Mouse (Mus musculus): ENCODE data around the gene Ccr7. TPM values are rescaled to one million over a fixed set of nuclear protein-coding genes. Genes with fewer than 3 reads are reported as not detected.
A peak's percentile ranks its signal among the peaks of the same experiment; 100 is the strongest.

Ccr7 gene
- total RNA-seq, 2 experiments from 2014 or later = 0.14 to 0.23 TPM

GRCm38 (mm10) chr11:99153767-99154753 lies 817 bp downstream of the Ccr7 start:
- DNase-seq = no peak

- DNase-seq = no peak
Measured at GRCm38 (mm10) chr11:99152323-99153144, 2.3 kb downstream of the Ccr7 start.

- no peak for DNase-seq
Measured at GRCm38 (mm10) chr11:99151333-99151930, 3.4 kb downstream of the Ccr7 start.

GRCm38 (mm10) chr11:99150889-99151288 lies 4.0 kb downstream of the Ccr7 start:
- DNase-seq = no peak

- DNase-seq = peak; percentile 79
Measured at GRCm38 (mm10) chr11:99149898-99150757, 4.7 kb downstream of the Ccr7 start.

GRCm38 (mm10) chr11:99148896-99149703 lies 5.8 kb downstream of the Ccr7 start:
- DNase-seq = peak; percentile 34

- DNase-seq = no peak
Measured at GRCm38 (mm10) chr11:99148400-99148799, 6.5 kb downstream of the Ccr7 start.

GRCm38 (mm10) chr11:99147920-99148289 lies 7.0 kb downstream of the Ccr7 start:
- peak; percentile 36 for DNase-seq

GRCm38 (mm10) chr11:99147041-99147919 lies 7.6 kb downstream of the Ccr7 start:
- DNase-seq = no peak

- DNase-seq = no peak
Measured at GRCm38 (mm10) chr11:99146558-99146957, 8.3 kb downstream of the Ccr7 start.

GRCm38 (mm10) chr11:99145765-99146164 lies 9.1 kb downstream of the Ccr7 start:
- no peak for DNase-seq

- DNase-seq = no peak
Measured at GRCm38 (mm10) chr11:99144940-99145339, 9.9 kb downstream of the Ccr7 start.

GRCm38 (mm10) chr11:99144456-99144855 lies 10.4 kb downstream of the Ccr7 start:
- no peak for DNase-seq

GRCm38 (mm10) chr11:99143123-99144082 lies 11.5 kb downstream of the Ccr7 start:
- no peak for DNase-seq

GRCm38 (mm10) chr11:99142493-99143095 lies 12.3 kb downstream of the Ccr7 start:
- no peak for DNase-seq

- no peak for DNase-seq
Measured at GRCm38 (mm10) chr11:99142046-99142445, 12.8 kb downstream of the Ccr7 start.

GRCm38 (mm10) chr11:99141600-99141999 lies 13.3 kb downstream of the Ccr7 start:
- DNase-seq = no peak

GRCm38 (mm10) chr11:99138976-99139375 lies 15.9 kb downstream of the Ccr7 start:
- no peak for DNase-seq

All from gastrocnemius, postnatal 10 days (tissue).